Mouse (Mus musculus): ENCODE data around the gene Strip1. TPM values are rescaled to one million over a fixed set of nuclear protein-coding genes. Genes with fewer than 3 reads are reported as not detected.

The Strip1 gene
- total RNA-seq, 2 experiments from 2014 or later, result 65.9 to 69.0 TPM

GRCm38 (mm10) chr3:107605304-107605703 lies 26.2 kb downstream of the Strip1 start:
- peak; percentile 88 for TF ChIP-seq CTCF (IDR thresholded peaks at IDR 0.05)
- H3K4me3 ChIP-seq, result no peak overlapping the region
- H3K27ac ChIP-seq, result no peak overlapping the region
- DNase-seq (ENCODE audit: extremely low spot score in 1 of 2, low spot score in 2 of 2), result peak; percentile 36 to 41
- intact Hi-C loops (cut with DNase I), result loop anchor here (10.0 kb wide), 1 partner anchor 371 kb away; the partner anchor contains the start of genes A630076J17Rik and Prok1

GRCm38 (mm10) chr3:107600127-107600526 lies 31.4 kb downstream of the Strip1 start:
- no peak overlapping the region for H3K27ac ChIP-seq
- H3K4me3 ChIP-seq, result no peak overlapping the region
- TF ChIP-seq CTCF (IDR thresholded peaks at IDR 0.05), result no peak
- intact Hi-C loops (cut with DNase I), result loop anchor here (10.0 kb wide), 1 partner anchor 365 kb away; the partner anchor contains the start of genes A630076J17Rik and Prok1
- DNase-seq (ENCODE audit: extremely low spot score in 1 of 2, low spot score in 2 of 2), result no peak

GRCm38 (mm10) chr3:107597586-107598389 lies 33.7 kb downstream of the Strip1 start:
- no peak for DNase-seq (ENCODE audit: extremely low spot score in 1 of 2, low spot score in 2 of 2)
- H3K4me3 ChIP-seq, result no peak overlapping the region
- intact Hi-C loops (cut with DNase I), result no loop called here

GRCm38 (mm10) chr3:107597134-107597533 lies 34.4 kb downstream of the Strip1 start:
- no peak overlapping the region for H3K27ac ChIP-seq
- DNase-seq (ENCODE audit: extremely low spot score in 1 of 2, low spot score in 2 of 2), result no peak
- no peak for TF ChIP-seq CTCF (IDR thresholded peaks at IDR 0.05)
- no peak overlapping the region for H3K4me3 ChIP-seq
- intact Hi-C loops (cut with DNase I), result no loop called here

More at GRCm38 (mm10) chr3:107597586-107598389, 33.7 kb downstream of the Strip1 start:
- no peak for TF ChIP-seq CTCF (IDR thresholded peaks at IDR 0.05)
- no peak overlapping the region for H3K27ac ChIP-seq

- no peak overlapping the region for H3K27ac ChIP-seq
- H3K4me3 ChIP-seq, result no peak overlapping the region
- intact Hi-C loops (cut with DNase I), result no loop called here
- DNase-seq (ENCODE audit: extremely low spot score in 1 of 2, low spot score in 2 of 2), result no peak
- no peak for TF ChIP-seq CTCF (IDR thresholded peaks at IDR 0.05)
Measured at GRCm38 (mm10) chr3:107596559-107596958, 34.9 kb downstream of the Strip1 start.

GRCm38 (mm10) chr3:107595938-107596461 lies 35.5 kb downstream of the Strip1 start:
- DNase-seq (ENCODE audit: extremely low spot score in 1 of 2, low spot score in 2 of 2), result no peak
- no peak for TF ChIP-seq CTCF (IDR thresholded peaks at IDR 0.05)
- intact Hi-C loops (cut with DNase I), result no loop called here
- no peak overlapping the region; the same call in 1 of the 2 replicates for H3K27ac ChIP-seq
- no peak overlapping the region for H3K4me3 ChIP-seq

- Histone ChIP-seq H3K27ac (no peak overlapping the region; the same call in 1 of the 2 replicates), H3K4me3 (peak overlapping the region; percentile 31)
- no peak for DNase-seq (ENCODE audit: extremely low spot score in 1 of 2, low spot score in 2 of 2)
- no peak for TF ChIP-seq CTCF (IDR thresholded peaks at IDR 0.05)
- intact Hi-C loops (cut with DNase I), result no loop called here
Measured at GRCm38 (mm10) chr3:107595264-107595937, 36.1 kb downstream of the Strip1 start.

GRCm38 (mm10) chr3:107594662-107595263 lies 36.7 kb downstream of the Strip1 start, which contains the start of gene Alx3:
Gene Alx3, plus strand, starts transcription at chr3:107595031.
- peak within 1 kb of the TSS; percentile 31 for H3K4me3 ChIP-seq

GRCm38 (mm10) chr3:107593632-107594031 lies 37.9 kb downstream of the Strip1 start:
- H3K4me3 ChIP-seq, result no peak overlapping the region
- intact Hi-C loops (cut with DNase I), result no loop called here
- no peak for TF ChIP-seq CTCF (IDR thresholded peaks at IDR 0.05)

More at GRCm38 (mm10) chr3:107594662-107595263, 36.7 kb downstream of the Strip1 start, which contains the start of gene Alx3:
- intact Hi-C loops (cut with DNase I), result no loop called here
- DNase-seq (ENCODE audit: extremely low spot score in 1 of 2, low spot score in 2 of 2), result no peak
- no peak for TF ChIP-seq CTCF (IDR thresholded peaks at IDR 0.05)
- no peak within 1 kb of the TSS; the same call in 1 of the 2 replicates for H3K27ac ChIP-seq

GRCm38 (mm10) chr3:107591612-107592011 lies 39.9 kb downstream of the Strip1 start:
- TF ChIP-seq CTCF (IDR thresholded peaks at IDR 0.05), result no peak
- no peak for DNase-seq (ENCODE audit: extremely low spot score in 1 of 2, low spot score in 2 of 2)
- Histone ChIP-seq H3K4me3 (no peak overlapping the region), H3K27ac (no peak overlapping the region)
- intact Hi-C loops (cut with DNase I), result no loop called here

More at GRCm38 (mm10) chr3:107593632-107594031, 37.9 kb downstream of the Strip1 start:
- H3K27ac ChIP-seq, result no peak overlapping the region
- DNase-seq (ENCODE audit: extremely low spot score in 1 of 2, low spot score in 2 of 2), result no peak

- intact Hi-C loops (cut with DNase I), result no loop called here
- no peak for DNase-seq (ENCODE audit: extremely low spot score in 1 of 2, low spot score in 2 of 2)
- H3K4me3 ChIP-seq, result no peak overlapping the region
- no peak overlapping the region for H3K27ac ChIP-seq
- no peak for TF ChIP-seq CTCF (IDR thresholded peaks at IDR 0.05)
Measured at GRCm38 (mm10) chr3:107586504-107586903, 45.0 kb downstream of the Strip1 start.
